ENCODE assay signal across 8 mouse cellular contexts in the genomic region with DNA sequence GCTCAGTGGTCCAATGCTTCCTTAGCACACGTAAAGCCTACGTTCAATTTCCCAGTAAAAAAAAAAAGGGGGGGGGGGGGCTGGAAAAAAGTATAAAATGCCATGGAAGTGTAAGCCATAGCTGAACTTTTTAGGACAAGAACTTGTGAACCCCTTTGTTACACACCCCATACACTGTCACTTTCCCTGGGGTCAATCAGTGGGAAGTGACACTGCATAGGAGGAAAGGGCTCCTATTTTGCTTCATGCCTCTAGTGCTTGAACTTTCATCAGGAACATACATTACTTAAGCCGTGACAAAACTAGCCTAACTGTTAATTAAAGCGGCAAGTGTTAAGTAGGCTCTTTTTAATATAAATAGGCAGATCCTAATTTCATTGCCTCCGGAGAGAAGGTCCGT. TPM values are rescaled to one million over a fixed set of nuclear protein-coding genes. Genes with fewer than 3 reads are reported as not detected.
DNase-seq lines count a peak whose midpoint lies in the region; ATAC-seq and TF ChIP-seq lines count a peak whose summit lies in the region.

No protein-coding gene starts in this region.

- TF ChIP-seq EP300 in CH12.LX (IDR thresholded peaks at IDR 0.05; ENCODE audit: low read length): no peak

- H3K27me3 ChIP-seq in heart, embryonic 11.5 days (ENCODE audit: control insufficient read depth, insufficient read depth, low read length): no peaks in the 10 kb centered on the region
- H3K27me3 ChIP-seq in CH12.LX (replicated peaks): no peaks in the 10 kb centered on the region
- H3K27me3 ChIP-seq in forebrain, embryonic 15.5 days: no peaks in the 10 kb centered on the region
- H3K27me3 ChIP-seq in liver, embryonic 16.5 days (ENCODE audit: control insufficient read depth, insufficient read depth, low read depth, low read length): no peaks in the 10 kb centered on the region

- peak overlapping the region; percentile 75 for H3K27ac ChIP-seq in heart, embryonic 11.5 days (ENCODE audit: low read depth, low read length)
- H3K27ac ChIP-seq in CH12.LX (ENCODE audit: insufficient read depth, low read depth): peak overlapping the region; percentile 57
- peak overlapping the region; percentile 75; the same call in 1 of the 2 replicates for H3K27ac ChIP-seq in forebrain, embryonic 15.5 days (replicated peaks)
- peak overlapping the region; percentile 88 for H3K27ac ChIP-seq in liver, embryonic 16.5 days (ENCODE audit: low read length)

- no peak for DNase-seq in heart, adult 8-10 months (ENCODE audit: low spot score)
- DNase-seq in CH12.LX (ENCODE audit: extremely low read depth): no peak
- DNase-seq in ovary, postnatal 10 days (ENCODE audit: low spot score): no peak
- no peak for DNase-seq in left cerebral cortex, postnatal 36 days (ENCODE audit: low spot score in 2 of 2)

- H3K9ac ChIP-seq in heart, embryonic 11.5 days (ENCODE audit: low read depth, low read length): peak overlapping the region; percentile 78
- peak overlapping the region; percentile 48; the same call in 1 of the 2 replicates for H3K9ac ChIP-seq in CH12.LX (ENCODE audit: insufficient read depth, low read depth)
- H3K9ac ChIP-seq in forebrain, embryonic 15.5 days (replicated peaks): peak overlapping the region; percentile 60
- peak overlapping the region; percentile 89 for H3K9ac ChIP-seq in liver, embryonic 16.5 days (ENCODE audit: low read depth, low read length)

- H3K4me2 ChIP-seq in heart, embryonic 11.5 days: peak overlapping the region; percentile 91
- H3K4me2 ChIP-seq in CH12.LX (ENCODE audit: insufficient read depth, low read depth, poor library complexity, severe bottlenecking): peak overlapping the region; percentile 26; the same call in 1 of the 2 replicates
- H3K4me2 ChIP-seq in forebrain, embryonic 15.5 days (replicated peaks): peak overlapping the region; percentile 57
- H3K4me2 ChIP-seq in liver, embryonic 16.5 days (ENCODE audit: low read depth, low read length): peak overlapping the region; percentile 89

- peaks cover 4% of the 10 kb centered on the region; the same call in 1 of the 2 replicates for H3K4me1 ChIP-seq in heart, embryonic 11.5 days (ENCODE audit: control insufficient read depth, insufficient read depth, low read length)
- peaks cover 7 to 43% of the 10 kb centered on the region in 2 experiments for H3K4me1 ChIP-seq in CH12.LX (ENCODE audit: control insufficient read depth in 1 of 2, insufficient read depth in 2 of 2)
- peaks cover 11% of the 10 kb centered on the region for H3K4me1 ChIP-seq in forebrain, embryonic 15.5 days
- H3K4me1 ChIP-seq in liver, embryonic 16.5 days (ENCODE audit: control insufficient read depth, low read depth, low read length): peaks cover 21% of the 10 kb centered on the region

- WGBS in heart, embryonic 11.5 days (ENCODE audit: insufficient replicate concordance): 31% methylated on average over 6 of the region's 6 CpGs
- WGBS in forebrain, embryonic 15.5 days: 29% methylated on average over 6 of the region's 6 CpGs
- WGBS in liver, embryonic 16.5 days (ENCODE audit: insufficient replicate concordance): 29% methylated on average over 6 of the region's 6 CpGs

- H3K79me2 ChIP-seq in CH12.LX (replicated peaks; ENCODE audit: control insufficient read depth, extremely low read depth, insufficient read depth, poor library complexity, severe bottlenecking): peaks cover 9% of the 10 kb centered on the region; the same call in 1 of the 2 replicates

- TF ChIP-seq RAD21 in CH12.LX (IDR thresholded peaks at IDR 0.05; ENCODE audit: low read depth, low read length): no peak

- no peak for TF ChIP-seq CTCF in CH12.LX (conservative IDR thresholded peaks at IDR 0.05 in 1 of 2, IDR thresholded peaks at IDR 0.05 in 1 of 2; ENCODE audit: low read depth in 2 of 2, low read length in 2 of 2)

- H3K9me3 ChIP-seq in heart, embryonic 11.5 days (replicated peaks; ENCODE audit: control insufficient read depth, low read length): no peaks in the 10 kb centered on the region
- no peaks in the 10 kb centered on the region for H3K9me3 ChIP-seq in CH12.LX (replicated peaks; ENCODE audit: low read length)
- H3K9me3 ChIP-seq in forebrain, embryonic 15.5 days: no peaks in the 10 kb centered on the region
- H3K9me3 ChIP-seq in liver, embryonic 16.5 days (replicated peaks; ENCODE audit: control insufficient read depth, low read length): no peaks in the 10 kb centered on the region

- in situ Hi-C loops in CH12.LX (cut with MboI; ENCODE audit: low pct_ligation_motif_present, low pct_unique_long_range_greater_than_20kb, low sequenced_read_pairs): no loop called here

- ATAC-seq in heart, embryonic 11.5 days (replicated peaks; ENCODE audit: insufficient number of reproducible peaks, low FRiP score, low TSS enrichment): no peak
- ATAC-seq in forebrain, embryonic 15.5 days (replicated peaks): no peak
- no peak for ATAC-seq in liver, embryonic 16.5 days (ENCODE audit: low read depth)
- no peak for ATAC-seq in cerebellum, adult (ENCODE audit: insufficient number of reproducible peaks, low FRiP score, low TSS enrichment)

- intact Hi-C loops in left cerebral cortex, postnatal 36 days (cut with DNase I): loop anchor here (1.0 to 5.0 kb wide), 3 partner anchors 40 to 97 kb away; a partner anchor contains a TSS

- no peak for TF ChIP-seq POLR2A in CH12.LX (IDR thresholded peaks at IDR 0.05; ENCODE audit: low read depth, low read length)

- H3K36me3 ChIP-seq in heart, embryonic 11.5 days (ENCODE audit: control insufficient read depth, insufficient read depth, low read length): no peaks in the 10 kb centered on the region
- peaks cover 8 to 21% of the 10 kb centered on the region in 2 experiments for H3K36me3 ChIP-seq in CH12.LX (replicated peaks in 1 of 2; ENCODE audit: control insufficient read depth in 1 of 2, insufficient read depth in 1 of 2, low read length in 1 of 2)
- H3K36me3 ChIP-seq in forebrain, embryonic 15.5 days: no peaks in the 10 kb centered on the region
- no peaks in the 10 kb centered on the region for H3K36me3 ChIP-seq in liver, embryonic 16.5 days (ENCODE audit: control insufficient read depth, insufficient read depth)

- dilution Hi-C loops in CH12.LX (cut with MboI; ENCODE audit: extremely low pct_ligation_motif_present, extremely low pct_unique_long_range_greater_than_20kb, low sequenced_read_pairs): no loop called here

- peak overlapping the region; percentile 81 for H3K4me3 ChIP-seq in heart, embryonic 11.5 days (ENCODE audit: low read depth, low read length)
- H3K4me3 ChIP-seq in CH12.LX (replicated peaks in 1 of 3; ENCODE audit: low read depth in 2 of 3, low read length in 2 of 3, poor library complexity in 1 of 3): peak overlapping the region; percentile 43 to 55 (median 52)
- peak overlapping the region; percentile 84 for H3K4me3 ChIP-seq in forebrain, embryonic 15.5 days
- peak overlapping the region; percentile 94 for H3K4me3 ChIP-seq in liver, embryonic 16.5 days (ENCODE audit: low read depth, low read length)

TF ChIP-seq in CH12.LX, 34 proteins besides CTCF, POLR2A, EP300 and RAD21:
- no peak for TF ChIP-seq NELFE (IDR thresholded peaks at IDR 0.05; ENCODE audit: low read depth, low read length)
- no peak for TF ChIP-seq MXI1 (IDR thresholded peaks at IDR 0.05; ENCODE audit: low read depth, low read length)
- no peak for TF ChIP-seq PAX5 (IDR thresholded peaks at IDR 0.05; ENCODE audit: low read length)
- TF ChIP-seq HCFC1 (IDR thresholded peaks at IDR 0.05; ENCODE audit: low read depth, low read length): no peak

RNA-seq across cellular contexts. Expression of a gene that starts 0.8 kb away (rescaled TPM):
- polyA plus RNA-seq in heart, embryonic 11.5 days (2014; fragmentation: Nextera tagmentation; extraction: Ambion mirVana): 35.5 and 41.1 TPM in 2 replicates
- 10 to 100 TPM; 38.8 to 39.9 (median 39.1) TPM for total RNA-seq in heart, adult 8-10 months (2022)
- total RNA-seq in CH12.LX (2012; rRNA removed): 52.9 and 53.4 TPM in 2 replicates
- 68.0 and 77.0 TPM in 2 replicates for total RNA-seq in CH12.LX (2014; rRNA removed)
- 86.9 and 113 TPM in 2 replicates for polyA plus RNA-seq in CH12.LX (2012; ENCODE audit: insufficient read length, low read depth)
- 34.6 and 35.1 TPM in 2 replicates for polyA plus RNA-seq in forebrain, embryonic 15.5 days (2015; fragmentation: Nextera tagmentation; extraction: Ambion mirVana)
- 80.1 and 88.6 TPM in 2 replicates for polyA plus RNA-seq in liver, embryonic 16.5 days (2015; fragmentation: Nextera tagmentation; extraction: Ambion mirVana)
- total RNA-seq in left cerebral cortex, postnatal 36 days (2021): 10 to 100 TPM; 20.9 to 23.0 TPM

RNA-seq across cellular contexts. Expression of a gene that starts 26.1 kb away (rescaled TPM):
- not detected in 2 replicates for polyA plus RNA-seq in heart, embryonic 11.5 days (2014; fragmentation: Nextera tagmentation; extraction: Ambion mirVana)
- total RNA-seq in heart, adult 8-10 months (2022): under 1 TPM; 0.28 to 0.65 (median 0.48) TPM
- total RNA-seq in CH12.LX (2012; rRNA removed): 0.08 TPM in 1 of 2 replicates, not detected in the other
- 0.08 and 0.18 TPM in 2 replicates for total RNA-seq in CH12.LX (2014; rRNA removed)
- polyA plus RNA-seq in CH12.LX (2012; ENCODE audit: insufficient read length, low read depth): 0.10 and 0.19 TPM in 2 replicates
- 0.15 and 0.18 TPM in 2 replicates for polyA plus RNA-seq in forebrain, embryonic 15.5 days (2015; fragmentation: Nextera tagmentation; extraction: Ambion mirVana)
- 0.04 TPM in 1 of 2 replicates, not detected in the other for polyA plus RNA-seq in liver, embryonic 16.5 days (2015; fragmentation: Nextera tagmentation; extraction: Ambion mirVana)
- under 1 TPM in 1 of 2 experiments, not detected in 1; 0.32 TPM for total RNA-seq in left cerebral cortex, postnatal 36 days (2021)

RNA-seq across cellular contexts. Expression of a gene that starts 50.0 kb away (rescaled TPM):
- 139 and 148 TPM in 2 replicates for polyA plus RNA-seq in heart, embryonic 11.5 days (2014; fragmentation: Nextera tagmentation; extraction: Ambion mirVana)
- 10 to 100 TPM; 64.4 to 81.5 (median 73.0) TPM for total RNA-seq in heart, adult 8-10 months (2022)
- total RNA-seq in CH12.LX (2012; rRNA removed) (352 and 439 TPM in 2 replicates), CH12.LX (2014; rRNA removed) (481 and 498 TPM in 2 replicates)
- polyA plus RNA-seq in CH12.LX (2012; ENCODE audit: insufficient read length, low read depth): 301 and 408 TPM in 2 replicates
- polyA plus RNA-seq in forebrain, embryonic 15.5 days (2015; fragmentation: Nextera tagmentation; extraction: Ambion mirVana): 153 and 160 TPM in 2 replicates
- 105 and 121 TPM in 2 replicates for polyA plus RNA-seq in liver, embryonic 16.5 days (2015; fragmentation: Nextera tagmentation; extraction: Ambion mirVana)
- total RNA-seq in left cerebral cortex, postnatal 36 days (2021): 10 to 100 TPM; 41.8 to 45.9 TPM

RNA-seq across cellular contexts. Expression of a gene that starts 50.1 kb away (rescaled TPM):
- 335 and 336 TPM in 2 replicates for polyA plus RNA-seq in heart, embryonic 11.5 days (2014; fragmentation: Nextera tagmentation; extraction: Ambion mirVana)
- total RNA-seq in heart, adult 8-10 months (2022): 100 to 1,000 TPM; 251 to 296 (median 279) TPM
- total RNA-seq in CH12.LX (2012; rRNA removed) (440 and 578 TPM in 2 replicates), CH12.LX (2014; rRNA removed) (380 and 405 TPM in 2 replicates)
- polyA plus RNA-seq in CH12.LX (2012; ENCODE audit: insufficient read length, low read depth): 623 and 694 TPM in 2 replicates
- 271 and 275 TPM in 2 replicates for polyA plus RNA-seq in forebrain, embryonic 15.5 days (2015; fragmentation: Nextera tagmentation; extraction: Ambion mirVana)
- polyA plus RNA-seq in liver, embryonic 16.5 days (2015; fragmentation: Nextera tagmentation; extraction: Ambion mirVana): 206 and 214 TPM in 2 replicates
- 100 to 1,000 TPM; 113 to 127 TPM for total RNA-seq in left cerebral cortex, postnatal 36 days (2021)

Comparison
In these comparisons a context has a peak if more than half of its experiments do, and no peak if none do; other contexts are left out.
1. H3K4me2 ChIP-seq: peak in every context shown above with its lines; median percentile 91 in heart, embryonic 11.5 days; 89 in liver, embryonic 16.5 days; 57 in forebrain, embryonic 15.5 days; 26 in CH12.LX.